Mouse (Mus musculus) kidney, adult 2 months (tissue): ENCODE results near the gene Fndc9. TPM values are rescaled to one million over a fixed set of nuclear protein-coding genes. Genes with fewer than 3 reads are reported as not detected.

Experiments used
- DNase-seq: peaks from one replicate; pipeline ENCODE4 v3.0.0; 2021
- H3K27ac ChIP-seq: fragments of 200-500 bp; 2 replicates; pipeline ENCODE4 v1.5.1; 2012; ENCODE audit warnings: low read depth, low read length, control low read depth, inconsistent platforms; ENCODE audit not compliant: insufficient read depth
- H3K27me3 ChIP-seq: fragments of 200-500 bp; replicated peaks from 2 replicates; pipeline ENCODE4 v1.6.1; 2012; ENCODE audit warnings: mild to moderate bottlenecking, moderate library complexity, low read length, inconsistent platforms; ENCODE audit not compliant: control insufficient read depth, insufficient read depth
- H3K36me3 ChIP-seq: fragments of 200-500 bp; 2 replicates; pipeline ENCODE4 v1.6.1; 2012; ENCODE audit warnings: mild to moderate bottlenecking, moderate library complexity, low read length, inconsistent platforms; ENCODE audit not compliant: control insufficient read depth, insufficient read depth
- H3K4me1 ChIP-seq: fragments of 200-500 bp; 2 replicates; pipeline ENCODE4 v1.6.1; 2011; ENCODE audit warnings: low read length; ENCODE audit not compliant: control insufficient read depth, insufficient read depth
- H3K4me3 ChIP-seq: fragments of 200-500 bp; 2 replicates; pipeline ENCODE4 v1.5.1; 2011; ENCODE audit warnings: mild to moderate bottlenecking, low read depth, low read length, control low read depth; ENCODE audit not compliant: insufficient read depth
- CTCF ChIP-seq: fragments of 200-500 bp; conservative IDR thresholded peaks from 2 replicates; pipeline ENCODE4 v1.5.1; 2011; ENCODE audit warnings: low read depth, mild to moderate bottlenecking, control low read depth, low read length, moderate library complexity, mixed read lengths; ENCODE audit not compliant: insufficient read depth, insufficient read length
- POLR2A ChIP-seq: fragments of 200-500 bp; IDR thresholded peaks from one replicate; pipeline ENCODE4 v1.6.1; 2011; ENCODE audit warnings: low read depth, low read length, control low read depth
- WGBS: fragments of 180-500 bp; shearing (Covaris S2); methylation state at CpG from one replicate; pipeline ENCODE4 v1.1.7; 2018; 5-methylcytosine and 5-hydroxymethylcytosine counted together
- polyA plus RNA-seq: library from polyadenylated mRNA; depleted of rRNA; stranded (reverse); fragments of >200 nt; gene quantifications from 2 replicates; pipeline ENCODE4 v1.2.3, GENCODE M21; 2012

The Fndc9 gene
- polyA plus RNA-seq, 1 experiment: not detected

DNA sequence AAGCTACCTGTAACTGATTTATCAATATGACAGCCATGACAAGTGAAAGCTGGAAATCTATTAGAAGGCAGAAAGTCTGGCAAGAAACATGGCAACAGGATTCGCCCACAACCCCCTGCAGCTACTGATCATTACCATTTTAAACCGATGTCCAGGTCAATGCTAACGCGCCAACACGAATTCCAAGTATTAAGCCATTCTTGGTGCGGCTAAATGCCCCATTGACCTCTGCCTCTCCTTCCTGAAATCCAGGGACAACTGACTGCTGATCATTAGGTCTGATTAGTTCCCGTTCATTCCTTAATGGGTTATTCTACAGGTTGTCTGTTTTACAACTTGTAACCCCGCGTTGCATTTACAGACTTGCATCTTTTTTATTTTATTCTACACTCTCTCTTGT lies 17.6 kb upstream of the Fndc9 start:
- peaks cover 2% of the 10 kb centered on the region; the same call in 1 of the 2 replicates for H3K36me3 ChIP-seq
- H3K27ac ChIP-seq: no peak overlapping the region
- 80% methylated on average over 9 of the region's 9 CpGs for WGBS
- no peak for DNase-seq
- no peaks in the 10 kb centered on the region for H3K27me3 ChIP-seq
- H3K4me3 ChIP-seq: no peak overlapping the region
- H3K4me1 ChIP-seq: no peaks in the 10 kb centered on the region
- no peak for TF ChIP-seq POLR2A
- no peak for TF ChIP-seq CTCF

DNA sequence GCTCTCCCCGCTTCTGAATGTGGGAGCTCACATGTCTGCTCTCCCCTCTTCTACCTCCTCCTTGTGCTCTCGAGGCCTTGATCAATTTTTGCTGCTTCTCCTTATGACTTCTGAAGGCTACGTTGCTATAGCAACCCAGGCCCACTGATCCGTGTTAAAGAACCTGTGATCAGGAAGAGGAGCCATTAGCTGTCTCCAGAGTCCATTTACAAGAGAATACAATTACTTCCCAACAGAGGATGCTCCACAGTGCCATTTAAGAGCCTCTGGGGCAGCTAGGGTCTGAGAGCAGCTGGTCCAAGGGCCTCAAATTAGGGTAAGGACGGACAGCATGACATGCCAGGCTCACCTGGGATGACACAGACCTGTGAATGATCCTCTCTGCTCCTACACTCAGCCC lies 16.7 kb upstream of the Fndc9 start:
- TF ChIP-seq POLR2A (no peak), CTCF (no peak)
- H3K27ac ChIP-seq: no peak overlapping the region
- DNase-seq: no peak
- H3K4me1 ChIP-seq: no peaks in the 10 kb centered on the region
- H3K4me3 ChIP-seq: no peak overlapping the region
- H3K36me3 ChIP-seq: peaks cover 2% of the 10 kb centered on the region; the same call in 1 of the 2 replicates
- no peaks in the 10 kb centered on the region for H3K27me3 ChIP-seq
- 38% methylated on average over 5 of the region's 5 CpGs for WGBS

DNA sequence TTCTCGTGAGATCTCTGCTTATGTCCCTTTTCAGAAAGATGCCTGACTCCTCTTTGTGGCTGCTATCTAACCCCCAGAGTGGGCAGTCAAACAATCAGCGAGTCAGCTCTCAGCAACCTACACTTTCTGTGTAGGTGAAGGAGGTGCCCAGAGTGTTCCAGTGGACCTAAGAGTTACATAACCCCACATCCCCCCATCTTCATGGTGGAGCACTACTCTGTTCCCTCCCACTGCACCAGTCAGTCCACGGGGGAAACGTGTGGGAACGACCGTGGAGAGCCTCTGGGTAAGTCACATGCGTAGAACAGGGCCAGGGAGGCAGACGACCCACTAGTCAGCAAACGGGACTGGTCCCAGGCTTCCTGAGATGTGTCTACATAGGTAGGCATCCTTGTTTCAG lies 16.0 kb upstream of the Fndc9 start:
- no peak for TF ChIP-seq POLR2A
- no peak for TF ChIP-seq CTCF

DNA sequence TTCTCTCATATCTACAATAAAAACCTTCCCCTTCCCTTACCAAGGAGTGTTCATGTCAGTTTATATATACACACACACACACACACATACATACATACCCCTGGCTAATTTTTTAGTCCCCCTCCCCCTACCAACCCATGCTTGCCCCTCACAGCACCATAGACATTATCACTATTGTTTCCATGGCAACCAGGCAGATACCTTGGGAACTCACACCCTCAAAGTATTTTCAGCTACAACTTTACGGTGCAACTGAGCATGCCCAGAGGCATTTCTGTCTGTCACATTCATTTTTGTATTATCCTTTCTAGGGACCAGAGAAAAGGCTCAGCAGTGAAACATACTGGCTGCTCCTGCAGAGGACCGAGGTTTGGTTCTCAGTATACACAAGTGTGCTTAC lies 15.1 kb upstream of the Fndc9 start:
- DNase-seq: no peak
- H3K27ac ChIP-seq: no peak overlapping the region
- H3K36me3 ChIP-seq: peaks cover 2% of the 10 kb centered on the region; the same call in 1 of the 2 replicates
- WGBS: 83% methylated on average over 2 of the region's 2 CpGs
- no peaks in the 10 kb centered on the region for H3K27me3 ChIP-seq
- H3K4me1 ChIP-seq: no peaks in the 10 kb centered on the region
- TF ChIP-seq CTCF (no peak), POLR2A (no peak)
- no peak overlapping the region for H3K4me3 ChIP-seq

More for the DNA sequence above, 16.0 kb upstream of the Fndc9 start:
- Histone ChIP-seq H3K36me3 (peaks cover 2% of the 10 kb centered on the region; the same call in 1 of the 2 replicates), H3K27me3 (no peaks in the 10 kb centered on the region), H3K4me1 (no peaks in the 10 kb centered on the region), H3K27ac (no peak overlapping the region), H3K4me3 (no peak overlapping the region)
- 85% methylated on average over 9 of the region's 9 CpGs for WGBS
- no peak for DNase-seq

- Histone ChIP-seq H3K27ac (no peak overlapping the region), H3K4me3 (no peak overlapping the region), H3K4me1 (no peaks in the 10 kb centered on the region), H3K27me3 (no peaks in the 10 kb centered on the region), H3K36me3 (peaks cover 2% of the 10 kb centered on the region; the same call in 1 of the 2 replicates)
- DNase-seq: no peak
- WGBS: 85% methylated on average over 2 of the region's 2 CpGs
- TF ChIP-seq CTCF: no peak
- TF ChIP-seq POLR2A: no peak
Observed at GRCm38 (mm10) chr11:46223575-46223974, 11.8 kb upstream of the Fndc9 start.

- Histone ChIP-seq H3K27me3 (no peaks in the 10 kb centered on the region), H3K4me1 (no peaks in the 10 kb centered on the region), H3K27ac (no peak overlapping the region), H3K4me3 (no peak overlapping the region), H3K36me3 (peaks cover 2% of the 10 kb centered on the region; the same call in 1 of the 2 replicates)
- DNase-seq: no peak
- WGBS: 67% methylated on average over 5 of the region's 5 CpGs
- no peak for TF ChIP-seq POLR2A
- TF ChIP-seq CTCF: no peak
Observed at GRCm38 (mm10) chr11:46225345-46225744, 10.0 kb upstream of the Fndc9 start.

DNA sequence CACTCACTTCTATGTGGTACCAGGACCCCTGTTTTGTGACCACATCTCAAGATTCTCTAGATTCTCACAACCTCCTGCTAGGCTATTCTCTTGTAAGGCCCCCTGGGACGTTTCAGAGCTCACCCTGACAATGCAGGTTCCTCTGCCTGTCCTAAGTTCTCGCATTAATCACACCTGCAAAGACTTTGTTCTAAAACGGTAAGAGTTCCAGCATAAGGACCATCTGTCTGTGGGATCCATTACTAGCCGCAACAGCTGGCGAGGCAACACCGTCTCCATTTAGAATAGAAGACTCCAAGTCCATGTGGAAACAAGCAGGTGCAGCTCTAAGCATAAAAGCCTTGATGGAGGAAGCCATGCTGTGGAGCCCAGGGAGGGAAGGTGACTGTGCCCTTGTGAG lies 5.1 kb upstream of the Fndc9 start:
- no peak overlapping the region for H3K4me3 ChIP-seq
- H3K27me3 ChIP-seq: no peaks in the 10 kb centered on the region
- H3K4me1 ChIP-seq: no peaks in the 10 kb centered on the region
- H3K36me3 ChIP-seq: peaks cover 2% of the 10 kb centered on the region
- no peak overlapping the region for H3K27ac ChIP-seq
- DNase-seq: no peak
- 80% methylated on average over 6 of the region's 6 CpGs for WGBS
- TF ChIP-seq POLR2A (no peak), CTCF (no peak)
